Mouse (Mus musculus) frontal cortex, adult (tissue): ENCODE data around the gene Tgm6.
A peak's percentile ranks its signal among the peaks of the same experiment; 100 is the strongest.

Experiments
- ATAC-seq: cut with Nextera tagmentation; 2 replicates; pipeline ENCODE4 v1.9.2; 2017; ENCODE audit warnings: mild to moderate bottlenecking, moderate library complexity, mixed read lengths; ENCODE audit not compliant: low TSS enrichment

Gene Tgm6

GRCm38 (mm10) chr2:130178381-130178705 is 66.1 kb downstream of the Tgm6 start:
- no peak for ATAC-seq

- ATAC-seq: peak; percentile 90
These were observed 66.7 kb downstream of the Tgm6 start, which contains the start of gene Snrpb for GRCm38 (mm10) chr2:130178706-130179506. Gene Snrpb, minus strand, starts transcription at chr2:130179403.

GRCm38 (mm10) chr2:130179507-130180019 is 67.3 kb downstream of the Tgm6 start:
- ATAC-seq: peak; percentile 77

GRCm38 (mm10) chr2:130188391-130188790 is 76.2 kb downstream of the Tgm6 start:
- no peak for ATAC-seq

- ATAC-seq: no peak
These were observed 82.7 kb downstream of the Tgm6 start, which contains the start of gene Tmc2 for GRCm38 (mm10) chr2:130194894-130195293. Gene Tmc2, plus strand, starts transcription at chr2:130195194.

- no peak for ATAC-seq
These were observed 88.7 kb downstream of the Tgm6 start for GRCm38 (mm10) chr2:130200961-130201360.
